Mouse (Mus musculus) splenic B cell, adult 2 months (primary cell): ENCODE results near the gene Acot13.
"Not testable (repeated sequence)": the region's sequence is repeated elsewhere in the genome, so short reads cannot be mapped to it uniquely, and the experiment has no call there.

Experiments used
- DNase-seq: peaks from one replicate; pipeline ENCODE4 v3.0.0-alpha.2; 2011; ENCODE audit warnings: low read depth, low spot score
- H3K27me3 ChIP-seq: 2 replicates; pipeline ENCODE4 v1.6.1; 2012; ENCODE audit warnings: mild to moderate bottlenecking, low read length, moderate library complexity, mixed read lengths; ENCODE audit not compliant: control insufficient read depth, poor library complexity, insufficient read depth, severe bottlenecking
- H3K36me3 ChIP-seq: 2 replicates; pipeline ENCODE4 v1.6.1; 2012; ENCODE audit warnings: mild to moderate bottlenecking, low read length, moderate library complexity, mixed read lengths; ENCODE audit not compliant: control insufficient read depth, poor library complexity, insufficient read depth, severe bottlenecking

The Acot13 gene

DNA sequence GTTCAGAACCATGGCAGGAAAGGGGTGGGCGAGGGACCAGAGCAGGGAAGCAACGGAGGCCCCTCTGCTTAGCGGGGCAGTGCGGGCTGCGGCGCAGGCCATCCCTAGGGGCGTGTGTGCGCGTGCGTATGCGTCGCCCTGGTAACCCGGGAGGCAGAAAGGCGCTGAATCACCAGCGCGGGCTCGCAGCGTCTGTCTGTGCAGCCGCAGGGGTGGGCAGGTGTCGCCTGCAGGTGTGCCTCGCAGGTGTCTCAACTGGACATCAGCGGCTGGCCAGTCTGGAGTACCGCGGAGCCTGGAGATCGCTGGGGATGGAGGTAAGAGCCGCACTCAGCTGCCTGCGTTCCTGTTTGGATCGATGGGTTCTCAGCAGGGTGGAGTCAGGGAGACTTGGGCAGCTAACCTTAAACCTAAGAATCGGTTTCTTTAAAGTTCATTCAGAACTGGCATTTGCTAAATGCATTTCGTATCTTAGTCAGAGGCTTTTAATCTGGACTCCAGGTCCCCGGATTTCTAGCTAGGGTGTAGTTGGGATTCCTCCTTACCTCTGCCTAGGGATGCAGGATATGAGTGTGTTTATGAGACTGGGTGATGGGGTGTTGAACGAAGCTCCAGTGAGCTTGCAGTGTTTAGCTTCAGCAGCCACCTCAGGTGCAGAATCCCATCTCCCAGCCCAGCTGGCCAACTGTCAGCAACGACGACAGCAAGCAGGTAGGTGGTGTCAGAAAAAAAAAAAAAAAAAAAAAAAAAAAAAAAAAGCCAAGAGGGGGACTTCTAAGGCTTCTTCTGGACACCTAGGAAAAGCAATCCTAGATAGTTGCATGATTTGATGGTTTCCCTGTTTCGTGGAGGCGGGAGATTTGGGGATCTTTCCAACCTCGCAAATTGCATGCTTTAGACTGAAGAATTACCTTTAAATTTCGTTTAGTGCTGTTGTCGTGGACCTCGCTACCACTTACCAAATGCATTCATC lies 13.9 kb upstream of the Acot13 start, which contains the start of gene D130043K22Rik:
Gene D130043K22Rik, plus strand, starts transcription at position 153 of the 973 bp plus-strand sequence.
- no peaks in the 10 kb centered on the region for H3K36me3 ChIP-seq
- peak; percentile 33 for DNase-seq
- H3K27me3 ChIP-seq = no peaks in the 10 kb centered on the region

DNA sequence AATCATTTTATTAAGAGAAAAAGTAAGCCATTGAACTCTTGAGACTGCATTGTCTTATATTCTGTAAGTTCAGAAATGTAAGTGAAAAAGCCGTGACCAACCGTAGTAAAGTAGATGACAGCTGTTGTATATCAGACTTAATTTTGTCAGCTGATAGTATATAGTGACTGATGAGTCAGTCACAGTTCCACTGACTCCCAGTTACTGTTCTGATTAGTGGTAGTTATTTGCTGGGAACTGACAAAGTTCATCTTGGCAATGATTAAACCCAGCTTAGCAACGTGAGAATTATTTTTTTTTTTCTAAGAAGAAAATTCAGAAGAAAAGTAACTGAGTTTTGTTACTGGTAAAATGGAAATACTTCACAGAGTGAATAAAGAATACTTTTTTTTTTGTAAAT lies 10.4 kb upstream of the Acot13 start:
- H3K27me3 ChIP-seq = no peaks in the 10 kb centered on the region
- no peaks in the 10 kb centered on the region for H3K36me3 ChIP-seq
- no peak for DNase-seq

DNA sequence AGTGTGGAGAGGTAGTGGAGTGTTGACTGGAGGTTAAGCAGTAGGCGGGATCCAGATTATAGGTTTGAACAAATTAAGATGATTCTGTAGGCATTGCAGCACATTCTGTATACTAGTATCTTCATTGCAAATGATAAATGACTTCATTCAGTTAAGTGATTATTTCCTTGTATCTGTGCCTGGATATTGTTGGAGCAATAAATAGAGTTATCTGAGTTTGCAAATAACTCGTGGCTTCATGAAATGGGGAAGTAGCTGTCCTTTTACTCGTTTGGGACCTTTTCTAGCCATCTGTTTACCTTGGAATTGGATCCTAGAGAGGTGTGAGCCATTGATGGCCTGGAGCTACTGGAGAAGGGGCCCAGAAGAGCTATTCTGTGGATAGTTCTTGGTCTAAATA lies 8.5 kb upstream of the Acot13 start:
- no peaks in the 10 kb centered on the region for H3K27me3 ChIP-seq
- DNase-seq = no peak
- peaks cover 2% of the 10 kb centered on the region; the same call in 1 of the 2 replicates for H3K36me3 ChIP-seq

DNA sequence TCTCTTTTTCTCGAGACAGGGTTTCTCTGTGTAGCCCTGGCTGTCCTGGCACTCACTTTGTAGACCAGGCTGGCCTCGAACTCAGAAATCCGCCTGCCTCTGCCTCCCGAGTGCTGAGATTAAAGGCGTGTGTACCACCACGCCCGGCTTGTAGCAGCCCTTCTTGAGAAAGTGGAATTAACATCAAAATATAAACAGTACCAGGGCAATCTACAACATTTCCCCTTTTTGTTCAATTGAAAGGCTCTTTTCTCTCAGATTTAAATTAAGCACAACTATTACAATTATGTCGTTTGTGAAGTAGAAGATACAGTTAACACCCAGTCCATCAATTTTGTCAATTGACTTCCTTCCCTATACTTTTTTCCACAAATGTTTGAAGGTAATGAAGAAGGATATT lies 6.4 kb upstream of the Acot13 start:
- not testable (repeated sequence) for DNase-seq, H3K36me3 ChIP-seq

DNA sequence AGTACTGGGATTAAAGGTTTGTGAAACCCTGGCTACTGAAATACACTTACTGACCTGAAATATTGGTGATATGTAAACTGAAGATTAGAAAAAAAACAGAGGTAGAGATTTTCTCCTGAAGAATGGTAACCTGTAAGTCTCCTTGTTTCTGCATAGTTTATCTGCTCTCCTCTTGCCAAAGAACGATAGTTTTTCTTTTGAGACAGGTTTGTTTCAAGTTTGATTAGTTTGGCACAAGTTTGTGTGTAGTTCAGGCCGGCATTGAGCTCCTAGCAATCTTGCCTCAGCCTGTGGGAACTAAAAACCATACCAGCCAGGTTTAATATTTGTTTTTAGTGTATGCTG lies 1.4 kb upstream of the Acot13 start:
- Histone ChIP-seq H3K36me3 (peaks cover 2% of the 10 kb centered on the region; the same call in 1 of the 2 replicates), H3K27me3 (no peaks in the 10 kb centered on the region)
- no peak for DNase-seq

More for the DNA sequence above, 6.4 kb upstream of the Acot13 start:
- H3K27me3 ChIP-seq = not testable (repeated sequence)

DNA sequence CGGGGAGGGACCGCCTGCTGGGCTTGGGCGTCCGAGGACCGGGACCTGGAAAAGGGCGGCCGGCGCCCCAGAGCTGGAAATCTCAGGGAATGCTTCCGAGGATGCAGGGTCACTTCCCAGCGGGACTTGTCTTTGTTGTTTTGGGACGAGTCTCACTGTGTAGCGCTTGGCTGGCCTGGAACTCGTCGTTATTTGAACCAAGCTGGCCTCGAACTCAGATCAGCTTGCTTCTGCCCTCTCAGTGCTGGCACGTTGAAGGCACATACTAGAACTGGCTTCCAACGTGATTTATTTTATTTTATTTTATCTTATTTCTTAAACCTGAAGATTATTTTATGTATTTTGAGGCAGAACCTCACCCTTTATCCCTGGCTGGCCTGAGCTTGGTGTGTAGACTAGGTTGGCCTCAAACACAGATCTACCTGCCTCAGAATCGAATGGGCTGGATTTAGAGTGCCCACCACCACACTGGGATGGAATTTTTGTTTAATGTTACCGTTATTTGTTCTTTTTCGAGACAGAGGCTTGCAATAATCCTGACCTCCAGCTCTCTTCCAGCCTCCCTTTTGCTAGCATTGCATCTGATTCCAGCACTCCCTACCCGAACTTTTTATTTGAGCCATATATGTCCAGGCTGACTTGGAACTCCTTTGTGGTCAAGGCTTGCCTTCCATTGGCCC lies 931 bp upstream of the Acot13 start:
- DNase-seq = peak; percentile 17
- H3K27me3 ChIP-seq = no peaks in the 10 kb centered on the region
- H3K36me3 ChIP-seq = peaks cover 2% of the 10 kb centered on the region; the same call in 1 of the 2 replicates

DNA sequence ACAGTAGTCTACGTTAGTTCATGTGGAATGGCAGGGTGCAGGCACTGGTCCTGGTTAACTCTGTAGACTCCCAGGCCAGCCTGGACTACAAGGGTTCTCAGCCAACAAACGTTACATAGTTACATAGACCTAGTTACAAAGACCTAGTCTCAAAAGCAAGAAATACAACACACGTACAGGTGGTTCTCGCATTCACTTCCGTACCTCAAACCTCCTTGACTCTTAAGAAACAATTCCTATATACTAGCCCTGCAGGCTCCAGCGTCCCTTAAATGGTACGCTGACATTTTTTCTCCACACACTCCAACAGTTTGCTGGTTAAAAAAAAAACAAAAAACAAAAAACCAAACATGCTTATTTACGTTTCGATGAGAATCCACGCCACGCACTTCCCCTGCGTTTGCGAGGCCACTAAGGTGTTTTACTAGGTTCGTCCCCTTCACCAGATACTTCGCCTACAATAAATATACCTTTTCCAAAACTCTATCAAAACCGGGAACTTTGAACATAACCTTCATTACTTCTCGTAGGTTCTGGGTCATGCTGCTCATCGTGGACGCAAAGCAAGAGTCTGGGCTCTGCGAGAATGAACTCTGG lies 486 bp downstream of the Acot13 start:
- Histone ChIP-seq H3K36me3 (no peaks in the 10 kb centered on the region), H3K27me3 (no peaks in the 10 kb centered on the region)
- peak; percentile 41 for DNase-seq

DNA sequence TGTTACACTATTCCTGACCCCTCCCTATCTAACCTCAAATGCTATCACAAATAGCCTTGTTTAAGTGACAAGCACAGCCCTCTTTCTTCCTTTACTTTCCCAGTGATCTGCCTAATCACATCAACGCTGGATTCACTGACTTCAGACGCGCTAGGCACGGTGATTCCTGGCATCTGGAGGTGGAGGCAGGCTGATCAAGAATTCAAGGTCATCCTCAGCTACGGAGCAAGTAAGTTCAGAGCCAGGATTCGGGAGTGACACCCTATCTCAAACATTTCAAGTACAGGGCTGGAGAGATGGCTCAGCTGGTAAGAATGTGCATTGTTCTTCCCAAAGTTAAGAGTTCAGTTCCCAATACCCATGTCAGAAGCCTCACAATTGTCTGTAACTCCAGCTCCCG lies 5.2 kb downstream of the Acot13 start:
- no peaks in the 10 kb centered on the region for H3K36me3 ChIP-seq
- H3K27me3 ChIP-seq = no peaks in the 10 kb centered on the region
- DNase-seq = no peak

DNA sequence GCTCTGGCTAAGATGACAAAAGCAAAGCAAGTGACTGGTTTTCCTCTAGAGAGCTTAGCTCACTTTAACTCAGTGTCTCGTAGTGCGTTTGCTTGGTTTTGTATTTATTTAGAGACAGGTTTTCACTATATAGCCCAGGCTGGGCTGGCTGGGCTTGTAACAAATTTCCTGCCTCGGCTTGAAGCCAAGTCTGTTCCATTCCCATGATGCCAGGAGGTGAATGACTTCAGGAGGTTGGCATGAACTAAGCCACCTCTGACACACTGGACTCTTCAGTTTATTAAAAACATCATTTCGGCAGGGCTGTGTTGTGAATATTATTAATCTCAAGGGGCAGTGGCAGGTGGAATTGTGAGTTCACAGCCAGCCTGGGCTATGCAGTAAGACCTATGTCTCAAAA lies 5.8 kb downstream of the Acot13 start:
- DNase-seq = no peak
- Histone ChIP-seq H3K27me3 (no peaks in the 10 kb centered on the region), H3K36me3 (no peaks in the 10 kb centered on the region)

DNA sequence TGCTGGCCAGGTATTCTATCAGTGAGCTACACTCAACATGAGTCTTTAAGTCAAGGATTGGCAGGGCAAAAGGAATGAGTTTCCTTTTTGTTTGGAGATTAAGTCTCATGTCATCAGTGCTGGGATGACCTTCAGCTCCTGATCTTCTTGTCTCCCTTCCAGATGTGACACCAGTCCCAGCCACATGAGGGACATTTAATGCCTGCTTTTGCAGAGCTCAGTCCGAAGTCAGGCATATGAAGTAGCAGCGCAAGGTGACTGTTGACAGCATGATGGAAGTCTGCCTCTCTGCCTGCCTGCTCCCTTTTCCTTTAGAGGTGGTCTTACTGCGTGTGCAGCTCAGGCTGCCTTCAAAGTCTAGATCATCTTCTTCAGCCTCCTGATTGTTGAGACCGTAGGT lies 6.7 kb downstream of the Acot13 start:
- Histone ChIP-seq H3K27me3 (no peaks in the 10 kb centered on the region), H3K36me3 (0 out of 2 replicates have a peak, but pooled peaks cover 2% of the 10 kb centered on the region)
- DNase-seq = no peak

DNA sequence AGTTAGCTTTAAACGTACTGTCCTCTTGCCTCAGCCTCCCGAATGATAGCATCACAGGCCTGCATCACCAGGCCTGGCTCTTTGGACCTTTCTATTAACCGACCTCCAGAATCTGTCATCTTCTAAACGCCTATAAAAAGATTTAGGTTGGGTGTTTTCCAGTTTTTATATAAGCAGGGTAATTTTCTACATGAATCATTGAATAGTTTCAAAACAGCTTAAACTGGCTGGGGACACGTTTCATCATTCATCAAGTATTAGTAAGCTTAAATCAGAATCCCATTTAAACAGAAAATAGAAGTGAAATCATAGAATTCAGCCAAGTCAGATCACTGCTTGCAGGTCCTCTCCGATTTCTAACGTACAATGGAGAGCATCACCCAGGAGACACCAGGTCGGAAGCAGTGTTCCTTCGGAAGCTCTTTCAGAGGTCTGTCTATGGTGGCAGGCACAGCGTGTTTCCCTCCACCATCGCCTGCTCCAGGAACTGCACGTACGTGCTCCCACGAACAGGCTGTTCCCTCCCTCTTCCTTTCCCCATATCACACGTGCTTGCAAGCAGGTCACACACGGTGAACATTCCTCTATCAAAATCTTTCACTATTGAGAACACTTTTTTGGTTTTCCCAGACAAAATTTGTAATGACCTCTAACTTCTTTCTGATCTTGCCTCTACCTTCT lies 8.5 kb downstream of the Acot13 start:
- Histone ChIP-seq H3K27me3 (no peaks in the 10 kb centered on the region), H3K36me3 (0 out of 2 replicates have a peak, but pooled peaks cover 2% of the 10 kb centered on the region)
- DNase-seq = no peak

DNA sequence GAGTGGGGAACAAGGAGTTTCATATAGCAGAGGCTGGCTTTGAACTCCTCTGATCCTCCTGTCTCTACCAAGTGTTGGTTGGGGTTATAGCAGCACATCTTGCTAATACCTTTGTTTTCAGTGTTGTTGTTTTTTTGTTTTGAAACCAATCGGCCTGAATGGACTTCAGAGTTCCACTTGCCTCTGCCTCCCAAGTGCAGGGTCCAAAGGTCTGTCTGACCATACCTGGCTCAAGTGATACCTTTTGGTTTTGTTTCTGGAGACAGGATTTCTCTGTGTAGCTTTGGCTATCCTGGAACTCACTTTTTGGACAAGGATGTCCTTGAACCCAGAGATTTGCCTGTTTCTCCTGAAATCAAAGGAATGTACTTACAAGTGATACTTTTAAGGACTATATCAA lies 11.4 kb downstream of the Acot13 start:
- no peak for DNase-seq
- Histone ChIP-seq H3K36me3 (peaks cover 2% of the 10 kb centered on the region; the same call in 1 of the 2 replicates), H3K27me3 (no peaks in the 10 kb centered on the region)

DNA sequence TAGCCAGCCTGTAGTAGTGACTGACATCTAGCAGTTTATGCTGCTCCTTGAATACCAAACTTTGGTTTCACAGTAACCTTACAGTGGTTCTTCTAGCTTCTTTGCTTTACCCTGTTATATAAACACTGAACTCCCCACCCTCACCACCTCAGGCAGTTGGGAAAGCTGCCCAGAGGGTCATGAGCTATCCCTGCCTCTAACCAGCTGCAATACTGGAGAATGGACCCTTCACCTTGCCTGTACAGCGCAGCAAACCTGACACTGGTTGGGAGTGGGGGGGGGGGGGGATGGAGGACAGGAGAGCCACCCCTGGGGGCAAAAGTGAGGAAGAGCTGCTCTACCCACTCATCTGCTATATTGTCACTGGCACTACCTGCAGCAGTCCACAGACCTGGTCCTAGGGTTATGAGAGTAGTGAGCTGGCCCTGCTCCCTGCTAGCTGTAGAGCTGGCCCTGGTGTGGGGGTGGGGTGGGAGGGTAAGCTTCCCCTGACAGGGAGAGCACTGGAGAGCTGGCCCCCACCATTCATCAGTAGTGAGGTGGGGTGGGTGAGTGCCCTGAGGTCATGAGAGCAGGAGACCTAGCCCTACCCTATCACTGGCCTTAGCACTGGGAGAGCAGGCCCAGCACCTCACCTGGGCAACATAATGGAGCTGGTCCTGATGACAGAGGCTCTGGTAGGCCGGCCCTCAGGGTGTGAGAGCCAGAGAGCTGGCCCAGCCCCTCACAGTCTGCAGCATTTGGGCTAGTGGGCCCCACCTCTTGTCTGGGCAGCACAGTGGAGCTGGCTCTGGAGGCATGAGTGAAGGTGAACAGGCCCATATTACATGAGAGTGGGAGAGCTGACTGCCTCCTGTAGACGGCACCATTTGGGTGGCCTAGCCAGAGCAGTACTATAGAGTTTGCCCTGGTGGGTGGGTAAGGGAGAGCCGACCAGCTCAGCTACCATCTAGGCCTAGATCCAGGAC lies 14.9 kb downstream of the Acot13 start:
- no peaks in the 10 kb centered on the region for H3K27me3 ChIP-seq
- DNase-seq = no peak
- peaks cover 9% of the 10 kb centered on the region for H3K36me3 ChIP-seq
